Mouse (Mus musculus) hematopoietic stem cell, adult 5-6 weeks (primary cell): ENCODE measurements around the gene Dnajc5g. TPM values are rescaled to one million over a fixed set of nuclear protein-coding genes. Genes with fewer than 3 reads are reported as not detected.
A peak's percentile ranks its signal among the peaks of the same experiment; 100 is the strongest.

Experiments
- ATAC-seq, 2 experiments: fragments of 125-278 bp in 1 of 2; replicated peaks in 1 of 2; 2 replicates each; pipeline ENCODE4 v1.8.0; 2016 to 2017; ENCODE audit warnings: inconsistent platforms in 2 of 2, mild to moderate bottlenecking in 2 of 2, moderate number of reproducible peaks in 2 of 2, low read depth in 1 of 2, moderate TSS enrichment in 1 of 2; ENCODE audit not compliant: low FRiP score in 2 of 2, poor library complexity in 2 of 2, severe bottlenecking in 2 of 2, insufficient read depth in 1 of 2, low TSS enrichment in 1 of 2
- total RNA-seq: library from RNA; stranded (forward); fragments of 172-1452, 232-1000 nt; gene quantifications from 2 replicates; pipeline ENCODE4 v1.2.3, GENCODE M21; 2017

Gene Dnajc5g
- total RNA-seq, 1 experiment from 2014 or later, result not detected

GRCm38 (mm10) chr5:31153516-31154151 is 47.5 kb downstream of the Dnajc5g start:
- ATAC-seq, result 0 out of 4 replicates have a peak, but pooled peaks have one; percentile 1 to 7

DNA sequence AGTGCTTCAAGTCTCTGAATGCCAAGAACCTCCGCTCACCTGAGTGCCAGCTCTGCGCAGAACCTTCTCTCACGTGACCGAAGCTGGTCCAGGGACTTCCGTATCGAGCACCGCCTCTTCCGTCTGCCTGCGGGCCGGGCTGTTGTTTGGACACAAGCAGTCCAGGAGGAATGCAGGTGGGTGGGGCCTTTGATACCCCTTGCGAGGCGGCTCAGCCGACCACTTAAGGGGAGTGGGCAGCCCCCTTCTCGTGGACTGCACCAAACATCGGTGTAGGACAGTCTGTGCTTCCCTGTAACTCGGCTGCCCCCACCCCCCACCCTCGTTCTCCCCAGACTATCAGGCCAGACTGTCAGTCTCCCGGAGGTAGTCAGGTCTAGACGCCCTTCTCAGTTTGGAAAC is 48.1 kb downstream of the Dnajc5g start, which contains the start of gene Mpv17:
Gene Mpv17, minus strand, starts transcription at position 100 of the 402 bp plus-strand sequence.
- ATAC-seq, result peak; percentile 89 to 95

Other genes starting within 250 kb of the Dnajc5g start
- gene Tmem214, start 238.3 kb upstream of the Dnajc5g start, total RNA-seq, result 12.0 and 17.8 TPM in 2 replicates
- gene Agbl5, start 217.6 kb upstream of the Dnajc5g start, total RNA-seq, result 19.3 and 25.6 TPM in 2 replicates
- gene Ost4, start 198.5 kb upstream of the Dnajc5g start, total RNA-seq, result 190 and 197 TPM in 2 replicates
- 31.9 and 48.9 TPM in 2 replicates for gene Emilin1, start 192.9 kb upstream of the Dnajc5g start, total RNA-seq
- 69.2 and 71.8 TPM in 2 replicates for gene Khk, start 184.9 kb upstream of the Dnajc5g start, total RNA-seq
- not detected in 2 replicates for gene Cgref1, start 160.7 kb upstream of the Dnajc5g start, total RNA-seq
- 56.5 and 72.3 TPM in 2 replicates for gene Preb, start 145.9 kb upstream of the Dnajc5g start, total RNA-seq
- gene Tcf23, start 137.6 kb upstream of the Dnajc5g start, total RNA-seq, result not detected in 2 replicates
- 69.1 and 74.0 TPM in 2 replicates for gene Atraid, start 58.0 kb upstream of the Dnajc5g start, total RNA-seq
- 5.1 and 6.7 TPM in 2 replicates for gene Slc5a6, start 57.4 kb upstream of the Dnajc5g start, total RNA-seq
- gene Cad, start 51.5 kb upstream of the Dnajc5g start, total RNA-seq, result 22.2 and 33.5 TPM in 2 replicates
- not detected in 2 replicates for gene Slc30a3, start 2.0 kb downstream of the Dnajc5g start, total RNA-seq
- not detected in 2 replicates for gene Trim54, start 10.4 kb downstream of the Dnajc5g start, total RNA-seq
- not detected in 2 replicates for gene Ucn, start 32.5 kb downstream of the Dnajc5g start, total RNA-seq
- 32.1 and 51.0 TPM in 2 replicates for gene Mpv17, start 48.0 kb downstream of the Dnajc5g start, total RNA-seq
- 1.2 TPM in 1 of 2 replicates, not detected in the other for gene Gm29609, start 73.6 kb downstream of the Dnajc5g start, total RNA-seq
- 64.3 and 83.3 TPM in 2 replicates for gene Gtf3c2, start 73.9 kb downstream of the Dnajc5g start, total RNA-seq
- 33.8 and 37.6 TPM in 2 replicates for gene Snx17, start 86.9 kb downstream of the Dnajc5g start, total RNA-seq
- gene Eif2b4, start 87.1 kb downstream of the Dnajc5g start, total RNA-seq, result 11.4 and 16.0 TPM in 2 replicates
- gene Zfp513, start 96.0 kb downstream of the Dnajc5g start, total RNA-seq, result 5.8 and 11.3 TPM in 2 replicates
- 130 and 218 TPM in 2 replicates for gene Ppm1g, start 114.4 kb downstream of the Dnajc5g start, total RNA-seq
- 112 and 130 TPM in 2 replicates for gene Nrbp1, start 134.6 kb downstream of the Dnajc5g start, total RNA-seq
- not detected in 2 replicates for gene Gm9970, start 134.9 kb downstream of the Dnajc5g start, total RNA-seq
- gene Krtcap3, start 145.4 kb downstream of the Dnajc5g start, total RNA-seq, result 2.3 and 8.4 TPM in 2 replicates
- gene Ift172, start 184.8 kb downstream of the Dnajc5g start, total RNA-seq, result 27.6 and 67.0 TPM in 2 replicates
- gene Fndc4, start 189.8 kb downstream of the Dnajc5g start, total RNA-seq, result 1.6 and 2.6 TPM in 2 replicates
- 0.65 TPM in 1 of 2 replicates, not detected in the other for gene Gckr, start 191.2 kb downstream of the Dnajc5g start, total RNA-seq